8 mouse cellular contexts compared by ENCODE assay signal in the genomic region with DNA sequence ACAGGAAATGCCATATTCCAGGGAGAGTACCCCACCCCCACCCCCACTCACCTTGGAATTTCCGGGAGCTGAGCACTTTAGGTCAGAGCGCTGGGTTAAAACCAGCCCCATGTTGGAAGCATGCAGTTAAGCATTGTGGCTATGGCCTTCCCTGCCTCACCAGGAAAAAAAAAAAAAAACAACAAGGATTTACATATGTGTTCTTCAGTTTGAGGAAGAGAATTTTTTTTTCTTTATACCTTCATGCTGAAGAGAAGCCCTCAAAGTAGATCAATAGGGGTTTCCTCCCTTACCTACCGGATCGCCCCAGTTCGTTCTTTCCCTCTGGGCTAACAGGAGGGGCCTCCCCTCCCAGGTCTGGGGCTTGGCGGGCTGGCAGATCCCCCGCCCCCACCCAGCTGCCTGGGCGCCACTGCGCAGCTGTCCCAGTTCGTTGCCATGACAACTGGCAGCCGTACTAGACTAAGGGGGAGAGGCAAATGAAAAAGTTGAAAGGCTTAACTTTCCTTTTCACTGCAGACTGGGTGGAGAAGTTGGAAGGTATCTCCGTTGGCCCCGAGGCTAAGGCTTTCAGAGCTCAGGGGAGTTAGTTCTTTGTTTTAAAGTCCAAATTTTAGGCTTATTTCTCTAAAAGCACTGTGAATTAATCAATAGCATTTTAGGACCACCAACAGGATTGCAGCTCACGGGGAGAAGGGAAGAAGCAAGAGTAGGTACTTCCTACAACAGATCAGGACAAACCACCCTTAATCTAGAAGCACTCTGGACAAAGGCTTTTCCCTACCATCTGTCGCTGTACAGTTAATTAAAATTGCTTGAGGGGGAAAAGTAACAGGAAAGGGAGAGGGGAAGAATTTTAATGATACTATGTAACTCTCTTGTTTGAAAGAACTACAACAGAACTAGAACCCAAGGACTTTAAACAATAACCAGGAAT. TPM values are rescaled to one million over a fixed set of nuclear protein-coding genes. Genes with fewer than 3 reads are reported as not detected.
DNase-seq lines count a peak whose midpoint lies in the region; ATAC-seq lines count a peak whose summit lies in the region.

No protein-coding gene starts in this region.

- peaks cover 51% of the 10 kb centered on the region for H3K4me1 ChIP-seq in forebrain, embryonic 10.5 days
- peaks cover 23% of the 10 kb centered on the region for H3K4me1 ChIP-seq in heart, embryonic 15.5 days (replicated peaks)
- H3K4me1 ChIP-seq in liver, embryonic 13.5 days (replicated peaks): peaks cover 46% of the 10 kb centered on the region
- H3K4me1 ChIP-seq in stomach, embryonic 14.5 days (ENCODE audit: control insufficient read depth, insufficient read depth, low read length): peaks cover 21% of the 10 kb centered on the region

- peaks cover 48% of the 10 kb centered on the region for H3K36me3 ChIP-seq in forebrain, embryonic 10.5 days (replicated peaks)
- H3K36me3 ChIP-seq in heart, embryonic 15.5 days: peaks cover 25% of the 10 kb centered on the region
- H3K36me3 ChIP-seq in liver, embryonic 13.5 days: peaks cover 41% of the 10 kb centered on the region
- peaks cover 19% of the 10 kb centered on the region for H3K36me3 ChIP-seq in stomach, embryonic 14.5 days (ENCODE audit: control insufficient read depth, insufficient read depth, low read length)

- peak overlapping the region; percentile 92 for H3K27ac ChIP-seq in forebrain, embryonic 10.5 days
- peak overlapping the region; percentile 91 for H3K27ac ChIP-seq in heart, embryonic 15.5 days
- peak overlapping the region; percentile 35 for H3K27ac ChIP-seq in liver, embryonic 13.5 days
- H3K27ac ChIP-seq in stomach, embryonic 14.5 days (ENCODE audit: low read length): peak overlapping the region; percentile 94

- H3K4me2 ChIP-seq in heart, embryonic 15.5 days: peak overlapping the region; percentile 71
- peak overlapping the region; percentile 51 for H3K4me2 ChIP-seq in liver, embryonic 13.5 days
- peak overlapping the region; percentile 53 for H3K4me2 ChIP-seq in stomach, embryonic 14.5 days (replicated peaks; ENCODE audit: low read depth, low read length)

- H3K9ac ChIP-seq in heart, embryonic 15.5 days: peak overlapping the region; percentile 55
- peak overlapping the region; percentile 54; the same call in 1 of the 2 replicates for H3K9ac ChIP-seq in liver, embryonic 13.5 days
- peak overlapping the region; percentile 33; the same call in 1 of the 2 replicates for H3K9ac ChIP-seq in stomach, embryonic 14.5 days (replicated peaks; ENCODE audit: low read depth, low read length)

- DNase-seq in CD4-positive helper T cell, adult 2 months (ENCODE audit: low read depth, low spot score): peak; percentile 91
- peak; percentile 13 for DNase-seq in c-Kit-negative CD71-positive TER-119-positive erythroid progenitor cells, embryonic 14.5 days (ENCODE audit: low read depth, low spot score)
- DNase-seq in forebrain, embryonic 10.5 days (ENCODE audit: extremely low spot score, low spot score): peak; percentile 90
- DNase-seq in kidney, postnatal 14 days: peak; percentile 94
- peak; percentile 59 for DNase-seq in liver, embryonic 13.5 days
- peak; percentile 75 to 77 for DNase-seq in natural killer cell, adult 2 months (ENCODE audit: low spot score in 2 of 2)

- peak overlapping the region; percentile 52 for H3K4me3 ChIP-seq in forebrain, embryonic 10.5 days
- H3K4me3 ChIP-seq in heart, embryonic 15.5 days: peak overlapping the region; percentile 54
- H3K4me3 ChIP-seq in liver, embryonic 13.5 days (replicated peaks): peak overlapping the region; percentile 40
- H3K4me3 ChIP-seq in stomach, embryonic 14.5 days (ENCODE audit: low read depth, low read length): peak overlapping the region; percentile 24

- no peaks in the 10 kb centered on the region for H3K9me3 ChIP-seq in forebrain, embryonic 10.5 days
- H3K9me3 ChIP-seq in heart, embryonic 15.5 days (replicated peaks): no peaks in the 10 kb centered on the region
- no peaks in the 10 kb centered on the region for H3K9me3 ChIP-seq in liver, embryonic 13.5 days (replicated peaks)
- no peaks in the 10 kb centered on the region for H3K9me3 ChIP-seq in stomach, embryonic 14.5 days (ENCODE audit: control insufficient read depth, low read depth, low read length)

- under 1% methylated on average over 15 of the region's 15 CpGs for WGBS in forebrain, embryonic 10.5 days
- 2% methylated on average over 15 of the region's 15 CpGs for WGBS in heart, embryonic 15.5 days
- 6% methylated on average over 15 of the region's 15 CpGs for WGBS in liver, embryonic 13.5 days (ENCODE audit: insufficient replicate concordance)
- WGBS in stomach, embryonic 14.5 days: 1% methylated on average over 15 of the region's 15 CpGs

- ATAC-seq in heart, embryonic 15.5 days (replicated peaks; ENCODE audit: insufficient number of reproducible peaks, insufficient read depth, low FRiP score, low read depth): peak; percentile 91
- peak; percentile 82 for ATAC-seq in liver, embryonic 13.5 days (ENCODE audit: low read depth)
- ATAC-seq in stomach, embryonic 14.5 days (ENCODE audit: insufficient number of reproducible peaks, insufficient read depth, low FRiP score, low read depth): peak; percentile 92

- no peaks in the 10 kb centered on the region for H3K27me3 ChIP-seq in forebrain, embryonic 10.5 days (ENCODE audit: poor library complexity, severe bottlenecking)
- no peaks in the 10 kb centered on the region for H3K27me3 ChIP-seq in heart, embryonic 15.5 days
- H3K27me3 ChIP-seq in liver, embryonic 13.5 days: no peaks in the 10 kb centered on the region
- no peaks in the 10 kb centered on the region for H3K27me3 ChIP-seq in stomach, embryonic 14.5 days (ENCODE audit: control insufficient read depth, insufficient read depth, low read length)

RNA-seq across cellular contexts. Expression of gene Cbx5, which starts 24.4 kb away (rescaled TPM):
- 212 and 221 TPM in 2 replicates for polyA plus RNA-seq in forebrain, embryonic 10.5 days (2016; fragmentation: Nextera tagmentation; extraction: Ambion mirVana)
- polyA plus RNA-seq in heart, embryonic 15.5 days (2015; fragmentation: Nextera tagmentation; extraction: Ambion mirVana): 80.0 and 84.2 TPM in 2 replicates
- polyA plus RNA-seq in liver, embryonic 13.5 days (2015; fragmentation: Nextera tagmentation; extraction: Ambion mirVana): 61.1 and 76.6 TPM in 2 replicates
- polyA plus RNA-seq in stomach, embryonic 14.5 days (2014; fragmentation: Nextera tagmentation; extraction: Ambion mirVana): 141 and 154 TPM in 2 replicates

RNA-seq across cellular contexts. Expression of gene Hnrnpa1, which starts 25.0 kb away (rescaled TPM):
- polyA plus RNA-seq in forebrain, embryonic 10.5 days (2016; fragmentation: Nextera tagmentation; extraction: Ambion mirVana): 1,920 and 1,979 TPM in 2 replicates
- 367 and 376 TPM in 2 replicates for polyA plus RNA-seq in heart, embryonic 15.5 days (2015; fragmentation: Nextera tagmentation; extraction: Ambion mirVana)
- polyA plus RNA-seq in liver, embryonic 13.5 days (2015; fragmentation: Nextera tagmentation; extraction: Ambion mirVana): 436 and 495 TPM in 2 replicates
- polyA plus RNA-seq in stomach, embryonic 14.5 days (2014; fragmentation: Nextera tagmentation; extraction: Ambion mirVana): 852 and 906 TPM in 2 replicates

RNA-seq across cellular contexts. Expression of gene Nfe2, which starts 43.0 kb away (rescaled TPM):
- 5.5 and 8.3 TPM in 2 replicates for polyA plus RNA-seq in forebrain, embryonic 10.5 days (2016; fragmentation: Nextera tagmentation; extraction: Ambion mirVana)
- 1.9 and 5.0 TPM in 2 replicates for polyA plus RNA-seq in heart, embryonic 15.5 days (2015; fragmentation: Nextera tagmentation; extraction: Ambion mirVana)
- 171 and 185 TPM in 2 replicates for polyA plus RNA-seq in liver, embryonic 13.5 days (2015; fragmentation: Nextera tagmentation; extraction: Ambion mirVana)
- polyA plus RNA-seq in stomach, embryonic 14.5 days (2014; fragmentation: Nextera tagmentation; extraction: Ambion mirVana): 1.9 and 2.0 TPM in 2 replicates

RNA-seq across cellular contexts. Expression of gene Smug1, which starts 48.3 kb away (rescaled TPM):
- 21.7 and 21.8 TPM in 2 replicates for polyA plus RNA-seq in forebrain, embryonic 10.5 days (2016; fragmentation: Nextera tagmentation; extraction: Ambion mirVana)
- 14.1 and 16.8 TPM in 2 replicates for polyA plus RNA-seq in heart, embryonic 15.5 days (2015; fragmentation: Nextera tagmentation; extraction: Ambion mirVana)
- polyA plus RNA-seq in liver, embryonic 13.5 days (2015; fragmentation: Nextera tagmentation; extraction: Ambion mirVana): 5.0 and 6.4 TPM in 2 replicates
- polyA plus RNA-seq in stomach, embryonic 14.5 days (2014; fragmentation: Nextera tagmentation; extraction: Ambion mirVana): 21.4 and 22.2 TPM in 2 replicates

RNA-seq across cellular contexts. Expression of gene Copz1, which starts 57.3 kb away (rescaled TPM):
- 279 and 280 TPM in 2 replicates for polyA plus RNA-seq in forebrain, embryonic 10.5 days (2016; fragmentation: Nextera tagmentation; extraction: Ambion mirVana)
- polyA plus RNA-seq in heart, embryonic 15.5 days (2015; fragmentation: Nextera tagmentation; extraction: Ambion mirVana): 145 and 168 TPM in 2 replicates
- polyA plus RNA-seq in liver, embryonic 13.5 days (2015; fragmentation: Nextera tagmentation; extraction: Ambion mirVana): 213 and 240 TPM in 2 replicates
- polyA plus RNA-seq in stomach, embryonic 14.5 days (2014; fragmentation: Nextera tagmentation; extraction: Ambion mirVana): 281 and 289 TPM in 2 replicates

Comparison
In these comparisons a context has a peak if more than half of its experiments do, and no peak if none do; other contexts are left out.
1. Peak in every context shown above with its lines: DNase-seq, ATAC-seq, H3K4me3 ChIP-seq and H3K27ac ChIP-seq.
2. DNase-seq: peak in every context shown above with its lines; median percentile 94 in kidney, postnatal 14 days; 91 in CD4-positive helper T cell, adult 2 months; 90 in forebrain, embryonic 10.5 days; 76 in natural killer cell, adult 2 months; 59 in liver, embryonic 13.5 days; 13 in c-Kit-negative CD71-positive TER-119-positive erythroid progenitor cells, embryonic 14.5 days.
3. H3K27ac ChIP-seq: peak in every context shown above with its lines; median percentile 94 in stomach, embryonic 14.5 days; 92 in forebrain, embryonic 10.5 days; 91 in heart, embryonic 15.5 days; 35 in liver, embryonic 13.5 days.
4. RNA of gene Nfe2, which starts 43.0 kb away (polyA plus RNA-seq): 171 to 185 TPM in liver, embryonic 13.5 days; 5.5 to 8.3 TPM in forebrain, embryonic 10.5 days, 1.9 to 2.0 TPM in stomach, embryonic 14.5 days and 1.9 to 5.0 TPM in heart, embryonic 15.5 days; every median in the first group is over 10 times any median in the second.